In the genomic region with DNA sequence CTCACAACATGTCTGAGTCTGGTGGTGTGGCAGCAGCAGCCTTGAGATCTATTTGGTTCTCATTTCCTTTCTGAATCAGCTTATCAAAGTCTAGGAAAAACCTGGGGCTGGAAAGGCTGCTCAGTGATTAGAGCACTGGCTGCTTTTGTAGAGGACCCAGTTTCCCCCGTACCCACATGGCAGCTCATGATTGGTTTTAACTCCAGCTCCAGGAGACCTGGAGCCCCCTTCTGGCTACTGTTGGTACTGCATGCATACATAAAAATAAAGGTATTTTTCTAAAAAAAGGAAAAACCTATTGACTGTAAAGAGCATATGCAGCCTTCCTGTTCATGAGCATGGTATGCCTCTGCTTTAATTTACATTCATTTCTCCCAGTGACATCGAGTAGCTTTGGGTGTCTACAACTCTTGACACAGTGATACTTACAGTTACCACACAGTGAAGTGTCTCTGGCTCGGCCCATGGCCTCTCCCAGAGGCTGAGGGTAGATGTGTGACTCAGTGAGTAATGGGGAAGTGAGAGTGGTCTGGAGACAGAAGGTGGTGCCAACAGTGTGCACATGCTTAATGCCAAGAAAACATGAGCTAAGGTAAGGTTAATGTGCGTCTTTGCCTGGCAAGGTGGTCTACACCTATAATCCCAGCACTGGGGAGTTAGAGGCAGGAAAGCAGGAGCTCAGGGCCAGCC, we compare ENCODE assay signal across 8 mouse cellular contexts.
DNase-seq lines count a peak whose midpoint lies in the region; ATAC-seq and TF ChIP-seq lines count a peak whose summit lies in the region.

No protein-coding gene starts in this region.

- no peak overlapping the region for H3K27ac ChIP-seq in forebrain, embryonic 11.5 days (ENCODE audit: low read depth, low read length)
- H3K27ac ChIP-seq in forebrain, embryonic 13.5 days: no peak overlapping the region
- 0 out of 2 replicates have a peak overlapping the region, but pooled peaks have one; percentile 23 for H3K27ac ChIP-seq in midbrain, embryonic 10.5 days (replicated peaks)
- no peak overlapping the region for H3K27ac ChIP-seq in midbrain, embryonic 15.5 days
- H3K27ac ChIP-seq in midbrain, postnatal 0 days (ENCODE audit: low read depth, low read length): no peak overlapping the region

- no peaks in the 10 kb centered on the region for H3K27me3 ChIP-seq in forebrain, embryonic 11.5 days (ENCODE audit: control insufficient read depth, insufficient read depth, low read length)
- 0 out of 2 replicates have a peak, but pooled peaks cover 2% of the 10 kb centered on the region for H3K27me3 ChIP-seq in forebrain, embryonic 13.5 days
- H3K27me3 ChIP-seq in midbrain, embryonic 10.5 days (ENCODE audit: low read depth, poor library complexity, severe bottlenecking): no peaks in the 10 kb centered on the region
- H3K27me3 ChIP-seq in midbrain, embryonic 15.5 days (replicated peaks): no peaks in the 10 kb centered on the region
- no peaks in the 10 kb centered on the region for H3K27me3 ChIP-seq in midbrain, postnatal 0 days (ENCODE audit: insufficient read depth, low read length)

- no peak overlapping the region for H3K4me2 ChIP-seq in forebrain, embryonic 11.5 days (ENCODE audit: low read depth, low read length, severe bottlenecking)
- no peak overlapping the region for H3K4me2 ChIP-seq in forebrain, embryonic 13.5 days
- no peak overlapping the region for H3K4me2 ChIP-seq in midbrain, embryonic 15.5 days
- no peak overlapping the region for H3K4me2 ChIP-seq in midbrain, postnatal 0 days (ENCODE audit: low read depth, low read length, poor library complexity, severe bottlenecking)

- no peaks in the 10 kb centered on the region for H3K9me3 ChIP-seq in forebrain, embryonic 11.5 days (ENCODE audit: control insufficient read depth, low read length)
- no peaks in the 10 kb centered on the region for H3K9me3 ChIP-seq in forebrain, embryonic 13.5 days (replicated peaks)
- no peaks in the 10 kb centered on the region for H3K9me3 ChIP-seq in midbrain, embryonic 10.5 days (replicated peaks)
- H3K9me3 ChIP-seq in midbrain, embryonic 15.5 days: no peaks in the 10 kb centered on the region
- H3K9me3 ChIP-seq in midbrain, postnatal 0 days (ENCODE audit: low read length): no peaks in the 10 kb centered on the region

- ATAC-seq in forebrain, embryonic 11.5 days (replicated peaks; ENCODE audit: low FRiP score): no peak
- ATAC-seq in forebrain, embryonic 13.5 days: no peak
- ATAC-seq in midbrain, embryonic 15.5 days (replicated peaks): no peak
- no peak for ATAC-seq in midbrain, postnatal 0 days (ENCODE audit: low FRiP score)

- no peaks in the 10 kb centered on the region for H3K36me3 ChIP-seq in forebrain, embryonic 11.5 days (ENCODE audit: control insufficient read depth, insufficient read depth, low read length)
- no peaks in the 10 kb centered on the region for H3K36me3 ChIP-seq in forebrain, embryonic 13.5 days (ENCODE audit: poor library complexity, severe bottlenecking)
- no peaks in the 10 kb centered on the region for H3K36me3 ChIP-seq in midbrain, embryonic 10.5 days
- no peaks in the 10 kb centered on the region for H3K36me3 ChIP-seq in midbrain, embryonic 15.5 days (replicated peaks)
- no peaks in the 10 kb centered on the region for H3K36me3 ChIP-seq in midbrain, postnatal 0 days (ENCODE audit: insufficient read depth, low read length)

- no peak overlapping the region for H3K9ac ChIP-seq in forebrain, embryonic 11.5 days (ENCODE audit: low read length)
- no peak overlapping the region for H3K9ac ChIP-seq in forebrain, embryonic 13.5 days
- no peak overlapping the region for H3K9ac ChIP-seq in midbrain, embryonic 15.5 days
- H3K9ac ChIP-seq in midbrain, postnatal 0 days (replicated peaks; ENCODE audit: low read length, poor library complexity, severe bottlenecking): no peak overlapping the region

- H3K4me3 ChIP-seq in forebrain, embryonic 11.5 days (ENCODE audit: low read depth, low read length): no peak overlapping the region
- H3K4me3 ChIP-seq in forebrain, embryonic 13.5 days: no peak overlapping the region
- H3K4me3 ChIP-seq in midbrain, embryonic 10.5 days: no peak overlapping the region
- no peak overlapping the region for H3K4me3 ChIP-seq in midbrain, embryonic 15.5 days
- H3K4me3 ChIP-seq in midbrain, postnatal 0 days (ENCODE audit: low read depth, low read length): no peak overlapping the region

- 72% methylated on average over 4 of the region's 4 CpGs for WGBS in forebrain, embryonic 11.5 days
- 65% methylated on average over 4 of the region's 4 CpGs for WGBS in forebrain, embryonic 13.5 days
- WGBS in midbrain, embryonic 10.5 days: 70% methylated on average over 4 of the region's 4 CpGs
- WGBS in midbrain, embryonic 15.5 days: 67% methylated on average over 4 of the region's 4 CpGs
- 61% methylated on average over 4 of the region's 4 CpGs for WGBS in midbrain, postnatal 0 days

- peak; percentile 63 for DNase-seq in forebrain, embryonic 11.5 days (ENCODE audit: low spot score)
- DNase-seq in midbrain, embryonic 10.5 days (ENCODE audit: low spot score): peak; percentile 49
- DNase-seq in adrenal gland, postnatal 10 days: peak; percentile 68
- DNase-seq in heart, postnatal 4 days: peak; percentile 61
- DNase-seq in midbrain, postnatal 0 days (ENCODE audit: low spot score): peak; percentile 46
- no peak for DNase-seq in right cerebral cortex, postnatal 25 days

- no peaks in the 10 kb centered on the region for H3K4me1 ChIP-seq in forebrain, embryonic 11.5 days (replicated peaks; ENCODE audit: control insufficient read depth, insufficient read depth, low read length)
- H3K4me1 ChIP-seq in forebrain, embryonic 13.5 days: 0 out of 2 replicates have a peak, but pooled peaks cover 5% of the 10 kb centered on the region
- H3K4me1 ChIP-seq in midbrain, embryonic 10.5 days: peaks cover 6% of the 10 kb centered on the region; the same call in 1 of the 2 replicates
- H3K4me1 ChIP-seq in midbrain, embryonic 15.5 days: no peaks in the 10 kb centered on the region
- no peaks in the 10 kb centered on the region for H3K4me1 ChIP-seq in midbrain, postnatal 0 days (ENCODE audit: insufficient read depth, low read length)

- peak; percentile 75 for TF ChIP-seq CTCF in midbrain, postnatal 0 days (IDR thresholded peaks at IDR 0.05)
